Mouse (Mus musculus) ES-Bruce4 (cell line): ENCODE results near the gene Klhl30. TPM values are rescaled to one million over a fixed set of nuclear protein-coding genes. Genes with fewer than 3 reads are reported as not detected.

ENCODE experiments used
- H3K27ac ChIP-seq: 2 replicates; pipeline ENCODE4 v1.5.1; 2012; ENCODE audit warnings: low read length, inconsistent platforms; ENCODE audit not compliant: insufficient read depth
- H3K27me3 ChIP-seq: 2 replicates; pipeline ENCODE4 v1.6.1; 2012; ENCODE audit warnings: mild to moderate bottlenecking, low read length, inconsistent platforms; ENCODE audit not compliant: control insufficient read depth, poor library complexity, insufficient read depth, severe bottlenecking
- H3K36me3 ChIP-seq: 2 replicates; pipeline ENCODE4 v1.6.1; 2012; ENCODE audit warnings: inconsistent platforms, mild to moderate bottlenecking, low read length, moderate library complexity; ENCODE audit not compliant: control insufficient read depth, poor library complexity, insufficient read depth, severe bottlenecking
- H3K4me1 ChIP-seq: one replicate; pipeline ENCODE4 v1.8.1; 2011; ENCODE audit warnings: low read length; ENCODE audit not compliant: control insufficient read depth, insufficient read depth
- H3K4me3 ChIP-seq: 2 replicates; pipeline ENCODE4 v1.5.1; 2011; ENCODE audit warnings: low read depth, mild to moderate bottlenecking, low read length
- H3K9ac ChIP-seq: 2 replicates; pipeline ENCODE4 v1.6.1; 2012; ENCODE audit warnings: low read depth, mild to moderate bottlenecking, inconsistent platforms; ENCODE audit not compliant: poor library complexity, severe bottlenecking
- H3K9me3 ChIP-seq: replicated peaks from 2 replicates; pipeline ENCODE4 v1.6.1; 2012; ENCODE audit warnings: mild to moderate bottlenecking, low read length, inconsistent platforms; ENCODE audit not compliant: control insufficient read depth, poor library complexity, insufficient read depth, severe bottlenecking
- CTCF ChIP-seq: IDR thresholded peaks from one replicate; pipeline ENCODE4 v1.8.1; 2011; ENCODE audit warnings: low read depth, low read length
- EP300 ChIP-seq: IDR thresholded peaks from 2 replicates; pipeline ENCODE4 v1.6.1; 2011; ENCODE audit warnings: low read depth, low read length; ENCODE audit not compliant: insufficient read depth
- POLR2A ChIP-seq: IDR thresholded peaks from one replicate; pipeline ENCODE4 v1.8.1; 2011; ENCODE audit warnings: low read length; ENCODE audit not compliant: insufficient read depth
- polyA plus RNA-seq: library from polyadenylated mRNA; stranded (reverse); fragments of >200 nt; gene quantifications from 2 replicates; pipeline ENCODE4 v1.2.4, GENCODE M21; 2011; ENCODE audit warnings: low read depth; ENCODE audit not compliant: missing spikeins, insufficient read depth, insufficient read length

Gene Klhl30
- polyA plus RNA-seq, 1 experiment: 0.25 TPM

- H3K4me3 ChIP-seq: no peak overlapping the region
- no peaks in the 10 kb centered on the region; the same call in 1 of the 2 replicates for H3K36me3 ChIP-seq
- no peaks in the 10 kb centered on the region for H3K9me3 ChIP-seq
- H3K27ac ChIP-seq: no peak overlapping the region
- H3K9ac ChIP-seq: no peak overlapping the region
- H3K27me3 ChIP-seq: no peaks in the 10 kb centered on the region
- TF ChIP-seq EP300 (peak; percentile 81; the same call in 1 of the 2 replicates), POLR2A (no peak)
- H3K4me1 ChIP-seq: peaks cover 2% of the 10 kb centered on the region
Measured at GRCm38 (mm10) chr1:91313251-91313650, 37.6 kb upstream of the Klhl30 start.

GRCm38 (mm10) chr1:91317656-91318055 is 33.2 kb upstream of the Klhl30 start:
- Histone ChIP-seq H3K27ac (no peak overlapping the region), H3K9me3 (no peaks in the 10 kb centered on the region), H3K4me3 (no peak overlapping the region), H3K27me3 (no peaks in the 10 kb centered on the region), H3K4me1 (peaks cover 2% of the 10 kb centered on the region), H3K36me3 (no peaks in the 10 kb centered on the region), H3K9ac (no peak overlapping the region)
- TF ChIP-seq CTCF (no peak), EP300 (no peak), POLR2A (no peak)

GRCm38 (mm10) chr1:91321760-91322438 is 28.9 kb upstream of the Klhl30 start, which contains the start of gene Espnl:
TSS of gene Espnl (plus strand) at chr1:91322075.
- Histone ChIP-seq H3K4me3 (no peak within 1 kb of the TSS), H3K27ac (no peak within 1 kb of the TSS), H3K36me3 (no peaks in the 10 kb centered on the region), H3K4me1 (no peaks in the 10 kb centered on the region), H3K9ac (no peak within 1 kb of the TSS), H3K9me3 (no peaks in the 10 kb centered on the region), H3K27me3 (no peaks in the 10 kb centered on the region)
- TF ChIP-seq CTCF (no peak), POLR2A (no peak), EP300 (no peak)

- Histone ChIP-seq H3K4me3 (no peak overlapping the region), H3K4me1 (no peaks in the 10 kb centered on the region), H3K27ac (no peak overlapping the region), H3K27me3 (no peaks in the 10 kb centered on the region), H3K9ac (no peak overlapping the region), H3K36me3 (no peaks in the 10 kb centered on the region), H3K9me3 (no peaks in the 10 kb centered on the region)
- TF ChIP-seq EP300 (no peak), POLR2A (no peak), CTCF (no peak)
Measured at GRCm38 (mm10) chr1:91324646-91325045, 26.2 kb upstream of the Klhl30 start.

- no peak overlapping the region for H3K27ac ChIP-seq
- H3K27me3 ChIP-seq: no peaks in the 10 kb centered on the region
- H3K4me1 ChIP-seq: no peaks in the 10 kb centered on the region
- TF ChIP-seq CTCF (no peak), EP300 (no peak), POLR2A (no peak)
- no peak overlapping the region for H3K4me3 ChIP-seq
- H3K9ac ChIP-seq: no peak overlapping the region
- no peaks in the 10 kb centered on the region for H3K9me3 ChIP-seq
- H3K36me3 ChIP-seq: no peaks in the 10 kb centered on the region
Measured at GRCm38 (mm10) chr1:91325488-91326042, 25.3 kb upstream of the Klhl30 start.

DNA sequence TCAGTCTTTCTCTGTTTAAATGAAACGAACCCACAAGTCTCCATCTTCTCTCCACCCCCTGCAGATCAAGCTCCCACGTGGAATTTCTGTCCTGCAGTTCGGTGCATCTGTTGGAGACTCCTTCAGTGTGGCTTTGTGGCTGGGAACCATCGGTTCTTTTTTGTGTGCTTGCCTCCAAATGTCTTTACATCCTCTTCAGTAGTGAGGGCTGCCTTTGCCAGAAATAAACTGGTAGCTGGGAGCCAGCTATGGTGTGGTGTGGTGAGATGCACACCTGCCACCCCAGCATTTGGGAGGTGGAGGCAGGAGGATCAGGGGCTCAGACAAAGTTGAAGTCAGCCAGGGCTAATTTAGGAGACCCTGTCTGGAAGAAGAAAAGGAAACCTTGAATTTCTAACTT is 18.7 kb upstream of the Klhl30 start:
- no peaks in the 10 kb centered on the region for H3K4me1 ChIP-seq
- no peaks in the 10 kb centered on the region for H3K36me3 ChIP-seq
- H3K9me3 ChIP-seq: no peaks in the 10 kb centered on the region
- H3K9ac ChIP-seq: no peak overlapping the region
- H3K27ac ChIP-seq: no peak overlapping the region
- H3K27me3 ChIP-seq: no peaks in the 10 kb centered on the region
- TF ChIP-seq EP300 (no peak), CTCF (no peak), POLR2A (no peak)
- H3K4me3 ChIP-seq: no peak overlapping the region
